Mouse (Mus musculus): ENCODE results near the gene Stag2. TPM values are rescaled to one million over a fixed set of nuclear protein-coding genes. Genes with fewer than 3 reads are reported as not detected.

The Stag2 gene
- polyA plus RNA-seq (2015; fragmentation: Illumina TruSeq; extraction: RNeasy Lipid Tissue Mini Kit (QIAGEN cat#74804); ENCODE audit: low read depth, low replicate concordance), result 35.0 TPM

DNA sequence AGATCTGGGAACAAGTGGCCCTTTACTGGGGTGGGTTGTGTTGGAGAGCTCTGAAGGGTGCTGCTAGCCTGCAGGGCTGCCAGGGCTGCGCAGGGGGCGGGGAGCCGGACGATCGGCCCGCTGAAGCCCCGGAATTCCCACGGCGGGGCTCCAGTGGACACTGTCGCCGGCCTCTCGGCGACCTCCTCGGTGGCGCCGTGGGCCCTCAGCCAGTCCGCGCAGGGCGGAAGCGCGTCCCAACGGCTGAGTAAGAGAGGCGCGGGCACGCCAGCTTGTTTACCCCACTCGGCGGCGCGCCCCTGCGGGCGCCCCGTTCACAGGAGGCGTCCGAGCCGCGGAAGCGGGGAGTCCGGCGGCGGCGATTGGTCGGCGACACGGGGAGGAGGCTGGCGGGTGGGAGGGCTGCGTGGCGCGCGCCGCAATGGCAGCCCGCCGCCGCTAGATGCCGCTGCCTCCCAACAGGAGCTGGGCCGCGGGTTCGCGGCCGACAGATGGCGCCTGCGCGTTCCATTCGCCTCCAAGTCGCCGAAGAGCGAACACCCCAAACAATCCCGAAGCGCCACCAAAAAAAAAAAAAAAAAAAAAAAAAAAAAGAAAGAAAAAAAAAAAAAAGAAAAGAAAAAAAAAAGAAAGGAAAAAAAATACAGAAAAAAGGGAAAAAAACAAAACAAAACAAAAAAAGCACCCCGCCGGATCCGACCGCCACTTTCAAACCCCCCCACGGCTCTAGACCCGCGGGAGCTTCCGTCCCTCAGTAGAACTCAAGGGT lies at the start of gene Stag2:
Gene Stag2 (plus strand): TSS at position 530 of the 769 bp plus-strand sequence.

Other genes starting within 250 kb of the Stag2 start
- gene Thoc2, start 228.6 kb upstream of the Stag2 start, polyA plus RNA-seq (2015; fragmentation: Illumina TruSeq; extraction: RNeasy Lipid Tissue Mini Kit (QIAGEN cat#74804); ENCODE audit: low read depth, low replicate concordance), result 31.3 TPM
- 55.0 TPM for gene Xiap, start 89.6 kb upstream of the Stag2 start, polyA plus RNA-seq (2015; fragmentation: Illumina TruSeq; extraction: RNeasy Lipid Tissue Mini Kit (QIAGEN cat#74804); ENCODE audit: low read depth, low replicate concordance)